Comparison of ENCODE assay signal across 1 mouse cellular context in the genomic region with DNA sequence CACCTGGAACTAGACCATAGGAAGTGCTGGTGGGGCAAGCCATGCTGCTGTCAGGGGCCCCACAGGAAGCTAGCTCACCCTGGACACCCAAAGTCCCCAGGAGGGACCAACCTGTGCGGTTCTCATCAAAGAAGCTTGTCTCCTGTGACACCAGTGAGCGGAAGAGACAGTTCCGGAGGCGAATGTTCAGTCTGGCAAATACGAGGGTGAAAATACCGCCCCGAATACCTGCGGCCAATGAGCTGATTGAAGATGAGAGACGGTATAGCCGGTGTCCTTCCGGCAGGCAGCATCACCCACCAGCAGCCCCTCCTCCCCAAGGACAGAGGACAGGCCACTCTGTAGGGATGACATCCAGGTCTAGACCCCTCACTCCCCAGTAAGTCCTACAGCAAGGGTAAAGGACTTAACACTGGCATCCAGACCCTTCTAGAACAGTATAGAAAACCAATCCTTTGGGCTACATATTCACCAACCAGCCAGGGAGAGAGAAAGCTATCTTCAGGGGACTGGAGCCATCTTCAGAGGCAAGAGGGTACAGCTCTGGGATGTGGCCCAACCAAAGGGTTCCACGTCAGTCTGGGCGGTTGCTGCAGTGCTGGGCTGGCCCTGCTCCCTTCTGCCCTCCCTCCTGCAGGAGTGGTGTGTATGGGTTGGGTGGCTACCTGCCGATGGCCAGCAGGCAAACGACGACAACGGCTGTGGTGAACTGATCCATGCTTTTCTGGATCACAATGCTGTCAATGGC.
TF ChIP-seq lines count a peak whose summit lies in the region.

No protein-coding gene starts in this region.

TF ChIP-seq in CH12.LX, 34 proteins besides CTCF, POLR2A, EP300 and RAD21:
- TF ChIP-seq HCFC1 (IDR thresholded peaks at IDR 0.05; ENCODE audit: low read depth, low read length) (no peak), MYC (IDR thresholded peaks at IDR 0.05; ENCODE audit: low read depth, low read length) (no peak), CHD2 (IDR thresholded peaks at IDR 0.05; ENCODE audit: low read length) (no peak)
TF ChIP-seq in CH12.LX: peak in this region for 0.
